9 mouse cellular contexts compared by ENCODE assay signal in genomic region chr7:4741672-4742481, GRCm38 (mm10). TPM values are rescaled to one million over a fixed set of nuclear protein-coding genes. Genes with fewer than 3 reads are reported as not detected.
A peak's percentile ranks its signal among the peaks of the same experiment; 100 is the strongest.
DNase-seq lines count a peak whose midpoint lies in the region; ATAC-seq and TF ChIP-seq lines count a peak whose summit lies in the region.
"Had no signal": no experiment of that assay in that cellular context is flagged by ENCODE, and none has a peak within 500 bp of the region (broad histone marks: within the 10 kb centered on the region; RNA-seq: fewer than 3 reads in every experiment).

No protein-coding gene starts in this region.

- WGBS in kidney, embryonic 15.5 days, result 87% methylated on average over 21 of the region's 21 CpGs
- 70% methylated on average over 21 of the region's 21 CpGs for WGBS in hindbrain, postnatal 0 days

- peak overlapping the region; percentile 82 for H3K4me3 ChIP-seq in kidney, embryonic 15.5 days (replicated peaks)
- H3K4me3 ChIP-seq in hindbrain, postnatal 0 days (ENCODE audit: low read length), result peak overlapping the region; percentile 74; the same call in 1 of the 2 replicates
- peak overlapping the region; percentile 72 for H3K4me3 ChIP-seq in myocyte

- H3K4me1 ChIP-seq in kidney, embryonic 15.5 days, result peaks cover 34% of the 10 kb centered on the region
- peaks cover 22% of the 10 kb centered on the region for H3K4me1 ChIP-seq in hindbrain, postnatal 0 days (ENCODE audit: insufficient read depth, low read length)

- H3ac ChIP-seq in myocyte (ENCODE audit: control insufficient read depth, insufficient read length), result no peak overlapping the region

- no peak for ATAC-seq in kidney, embryonic 15.5 days (replicated peaks; ENCODE audit: low FRiP score)
- ATAC-seq in hindbrain, postnatal 0 days, result no peak

- no peaks in the 10 kb centered on the region for H3K9me3 ChIP-seq in kidney, embryonic 15.5 days (replicated peaks)
- H3K9me3 ChIP-seq in hindbrain, postnatal 0 days (ENCODE audit: low read length), result no peaks in the 10 kb centered on the region

- no peaks in the 10 kb centered on the region for H3K27me3 ChIP-seq in kidney, embryonic 15.5 days
- no peaks in the 10 kb centered on the region for H3K27me3 ChIP-seq in hindbrain, postnatal 0 days (ENCODE audit: insufficient read depth, low read length)
- no peaks in the 10 kb centered on the region for H3K27me3 ChIP-seq in myocyte (ENCODE audit: control insufficient read depth, insufficient read depth, insufficient read length)

- peak overlapping the region; percentile 87 for H3K4me2 ChIP-seq in kidney, embryonic 15.5 days
- H3K4me2 ChIP-seq in hindbrain, postnatal 0 days (ENCODE audit: low read depth, low read length), result peak overlapping the region; percentile 91
- H3K4me2 ChIP-seq in myocyte (ENCODE audit: low read depth), result peak overlapping the region; percentile 95

- peaks cover 5% of the 10 kb centered on the region for H3K79me2 ChIP-seq in myocyte (ENCODE audit: control insufficient read depth, insufficient read depth)

- peaks cover 47% of the 10 kb centered on the region for H3K36me3 ChIP-seq in kidney, embryonic 15.5 days
- no peaks in the 10 kb centered on the region for H3K36me3 ChIP-seq in hindbrain, postnatal 0 days (ENCODE audit: insufficient read depth, low read length)
- no peaks in the 10 kb centered on the region for H3K36me3 ChIP-seq in myocyte (ENCODE audit: control insufficient read depth, insufficient read depth)

- no peak for TF ChIP-seq CTCF in hindbrain, postnatal 0 days (IDR thresholded peaks at IDR 0.05; ENCODE audit: low read depth)

- intact Hi-C loops in left cerebral cortex, postnatal 4 days (cut with DNase I), result no loop called here

- peak overlapping the region; percentile 94 for H3K27ac ChIP-seq in kidney, embryonic 15.5 days
- H3K27ac ChIP-seq in hindbrain, postnatal 0 days, result peak overlapping the region; percentile 92; the same call in 1 of the 2 replicates

- no peak for DNase-seq in kidney, adult 8-10 months
- peak; percentile 57 for DNase-seq in cerebellum, adult 9-10 months
- DNase-seq in hindbrain, postnatal 0 days (ENCODE audit: low spot score), result no peak
- DNase-seq in left cerebral cortex, postnatal 4 days, result no peak
- DNase-seq in right cerebral cortex, postnatal 25 days, result no peak
- no peak for DNase-seq in layer of hippocampus, adult 11-12 months (ENCODE audit: low spot score)

- TF ChIP-seq POLR2A in myocyte (IDR thresholded peaks at IDR 0.05; ENCODE audit: insufficient read length, low read depth), result no peak

- peak overlapping the region; percentile 89 for H3K9ac ChIP-seq in kidney, embryonic 15.5 days
- no peak overlapping the region for H3K9ac ChIP-seq in hindbrain, postnatal 0 days (replicated peaks; ENCODE audit: low read length)

TF ChIP-seq in myocyte, 11 proteins besides CTCF, POLR2A, EP300 and RAD21:
- no peak for TF ChIP-seq MYOD1 (IDR thresholded peaks at IDR 0.05; ENCODE audit: control insufficient read depth in 1 of 3, insufficient read length in 2 of 3, low read depth in 2 of 3)
- no peak for TF ChIP-seq TCF3 (IDR thresholded peaks at IDR 0.05; ENCODE audit: insufficient read length, low read depth)
- no peak for TF ChIP-seq USF1 (IDR thresholded peaks at IDR 0.05; ENCODE audit: low read depth)
- no peak for TF ChIP-seq SRF (IDR thresholded peaks at IDR 0.05; ENCODE audit: control insufficient read depth, insufficient read length, low read depth)
- TF ChIP-seq MYOG (IDR thresholded peaks at IDR 0.05; ENCODE audit: control insufficient read depth in 1 of 3, insufficient read depth in 1 of 3, insufficient read length in 2 of 3, low read depth in 2 of 3), result no peak
- no peak for TF ChIP-seq CEBPB (IDR thresholded peaks at IDR 0.05; ENCODE audit: insufficient read depth, poor library complexity, severe bottlenecking)
- TF ChIP-seq REST (IDR thresholded peaks at IDR 0.05; ENCODE audit: insufficient read depth, insufficient read length), result no peak
- no peak for TF ChIP-seq E2F4 (IDR thresholded peaks at IDR 0.05; ENCODE audit: insufficient read depth)
- TF ChIP-seq POLR2AphosphoS2 (IDR thresholded peaks at IDR 0.05; ENCODE audit: insufficient read length, low read depth), result no peak
- TF ChIP-seq TCF12 (IDR thresholded peaks at IDR 0.05; ENCODE audit: insufficient read depth, poor library complexity, severe bottlenecking), result no peak
- TF ChIP-seq MAX (IDR thresholded peaks at IDR 0.05; ENCODE audit: low read depth), result no peak

RNA-seq across cellular contexts. Expression of gene Kmt5c, which starts 2.0 kb away (rescaled TPM):
- 79.3 and 90.8 TPM in 2 replicates for polyA plus RNA-seq in kidney, embryonic 15.5 days (2015; fragmentation: Nextera tagmentation; extraction: Ambion mirVana)
- 29.3 and 39.5 TPM in 2 replicates for total RNA-seq in hindbrain, postnatal 0 days (2014; rRNA removed)
- polyA plus RNA-seq in hindbrain, postnatal 0 days (2015; fragmentation: Nextera tagmentation; extraction: Ambion mirVana), result 30.7 and 36.5 TPM in 2 replicates
- 19.2 TPM for polyA plus RNA-seq in myocyte (2012; fragmentation: generic; extraction: Trizol)
- total RNA-seq in left cerebral cortex, postnatal 4 days (2021), result 10 to 100 TPM; 53.2 to 58.9 TPM

RNA-seq across cellular contexts. Expression of gene Cox6b2, which starts 11.0 kb away (rescaled TPM):
- polyA plus RNA-seq in kidney, embryonic 15.5 days (2015; fragmentation: Nextera tagmentation; extraction: Ambion mirVana), result 68.3 and 78.0 TPM in 2 replicates
- total RNA-seq in hindbrain, postnatal 0 days (2014; rRNA removed), result 10.6 and 37.2 TPM in 2 replicates
- 47.0 and 50.1 TPM in 2 replicates for polyA plus RNA-seq in hindbrain, postnatal 0 days (2015; fragmentation: Nextera tagmentation; extraction: Ambion mirVana)
- polyA plus RNA-seq in myocyte (2012; fragmentation: generic; extraction: Trizol), result 0.19 TPM
- 1 to 10 TPM; 7.3 to 8.8 TPM for total RNA-seq in left cerebral cortex, postnatal 4 days (2021)

RNA-seq across cellular contexts. Expression of gene Tmem150b, which starts 16.8 kb away (rescaled TPM):
- polyA plus RNA-seq in kidney, embryonic 15.5 days (2015; fragmentation: Nextera tagmentation; extraction: Ambion mirVana), result 0.12 TPM in 1 of 2 replicates, not detected in the other
- total RNA-seq in hindbrain, postnatal 0 days (2014; rRNA removed), result not detected in 2 replicates
- polyA plus RNA-seq in hindbrain, postnatal 0 days (2015; fragmentation: Nextera tagmentation; extraction: Ambion mirVana), result 0.13 TPM in 2 replicates
- 0.04 TPM for polyA plus RNA-seq in myocyte (2012; fragmentation: generic; extraction: Trizol)
- total RNA-seq in left cerebral cortex, postnatal 4 days (2021), result not detected

RNA-seq across cellular contexts. Expression of gene Fam71e2, which starts 29.2 kb away (rescaled TPM):
- polyA plus RNA-seq in kidney, embryonic 15.5 days (2015; fragmentation: Nextera tagmentation; extraction: Ambion mirVana), result not detected in 2 replicates
- not detected in 2 replicates for total RNA-seq in hindbrain, postnatal 0 days (2014; rRNA removed)
- polyA plus RNA-seq in hindbrain, postnatal 0 days (2015; fragmentation: Nextera tagmentation; extraction: Ambion mirVana), result not detected in 2 replicates
- polyA plus RNA-seq in myocyte (2012; fragmentation: generic; extraction: Trizol), result not detected
- total RNA-seq in left cerebral cortex, postnatal 4 days (2021), result not detected
- polyA plus RNA-seq: large intestine, adult 2 months had no signal

RNA-seq across cellular contexts. Expression of gene Il11, which starts 40.8 kb away (rescaled TPM):
- polyA plus RNA-seq in kidney, embryonic 15.5 days (2015; fragmentation: Nextera tagmentation; extraction: Ambion mirVana), result 0.27 and 0.30 TPM in 2 replicates
- 2.0 TPM in 1 of 2 replicates, not detected in the other for total RNA-seq in hindbrain, postnatal 0 days (2014; rRNA removed)
- polyA plus RNA-seq in hindbrain, postnatal 0 days (2015; fragmentation: Nextera tagmentation; extraction: Ambion mirVana), result 1.1 and 1.3 TPM in 2 replicates
- polyA plus RNA-seq in myocyte (2012; fragmentation: generic; extraction: Trizol), result 0.56 TPM
- total RNA-seq in left cerebral cortex, postnatal 4 days (2021), result 1 to 10 TPM in 1 of 2 experiments, under 1 TPM in 1; 0.82 to 1.2 TPM

Comparison
In these comparisons a context has a peak if more than half of its experiments do, and no peak if none do; other contexts are left out.
1. RNA of gene Cox6b2, which starts 11.0 kb away (polyA plus RNA-seq): 68.3 to 78.0 TPM in kidney, embryonic 15.5 days and 47.0 to 50.1 TPM in hindbrain, postnatal 0 days; 0.19 TPM in myocyte (single experiment); every median in the first group is over 10 times any median in the second.
2. Peak in every context shown above with its lines, with median percentiles within 50 percentile points of each other: H3K4me2 ChIP-seq and H3K4me3 ChIP-seq.